Mouse (Mus musculus): Measurements from ENCODE around the gene Tcte1. TPM values are rescaled to one million over a fixed set of nuclear protein-coding genes. Genes with fewer than 3 reads are reported as not detected.

Tcte1 gene
- total RNA-seq, 1 experiment: 0.09 TPM

DNA sequence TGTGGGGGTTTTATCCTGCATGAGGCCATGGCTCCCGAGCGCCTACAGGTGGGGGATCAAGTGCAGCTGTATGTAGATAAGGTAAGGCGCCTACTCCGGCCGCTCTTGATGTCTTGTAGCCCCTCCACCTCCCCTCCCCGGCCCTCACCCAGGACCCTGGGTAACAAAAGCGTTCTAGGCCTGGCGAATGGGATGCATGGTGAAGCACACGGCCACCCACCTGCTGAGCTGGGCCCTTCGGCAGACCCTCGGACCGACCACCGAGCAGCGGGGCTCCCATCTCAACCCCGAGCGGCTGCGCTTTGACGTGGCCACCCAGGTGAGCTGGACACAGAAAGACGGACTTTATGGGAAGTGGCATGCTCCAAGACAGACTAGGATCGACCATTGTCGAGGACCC is 6.1 kb upstream of the Tcte1 start:
- no peak overlapping the region for H3K27ac ChIP-seq (ENCODE audit: insufficient read depth, low read depth, low read length, poor library complexity, severe bottlenecking)
- peaks cover 1 to 17% of the 10 kb centered on the region in 2 experiments; a peak in 3 of 4 replicates for H3K4me1 ChIP-seq (ENCODE audit: control insufficient read depth in 2 of 2, insufficient read depth in 2 of 2, low read length in 2 of 2, poor library complexity in 1 of 2)
- H3K4me3 ChIP-seq (ENCODE audit: insufficient read depth in 1 of 2, low read depth in 1 of 2, low read length in 2 of 2, poor library complexity in 1 of 2, severe bottlenecking in 1 of 2): no peak overlapping the region
- in situ Hi-C loops (cut with MboI; ENCODE audit: low sequenced_read_pairs in 2 of 2, unreplicated experiment in 2 of 2): no loop called here
- TF ChIP-seq CHD2 (IDR thresholded peaks at IDR 0.05; ENCODE audit: low read depth, low read length): no peak
- peaks cover 41% of the 10 kb centered on the region for H3K36me3 ChIP-seq (ENCODE audit: control insufficient read depth, insufficient read depth, low read length, poor library complexity, severe bottlenecking)
- no peaks in the 10 kb centered on the region for H3K9me3 ChIP-seq (ENCODE audit: control insufficient read depth, insufficient read depth, low read depth, low read length)
- H3K9ac ChIP-seq (ENCODE audit: insufficient read depth, low read depth, low read length, poor library complexity, severe bottlenecking): no peak overlapping the region
- DNase-seq (ENCODE audit: low read depth, low spot score): no peak

DNA sequence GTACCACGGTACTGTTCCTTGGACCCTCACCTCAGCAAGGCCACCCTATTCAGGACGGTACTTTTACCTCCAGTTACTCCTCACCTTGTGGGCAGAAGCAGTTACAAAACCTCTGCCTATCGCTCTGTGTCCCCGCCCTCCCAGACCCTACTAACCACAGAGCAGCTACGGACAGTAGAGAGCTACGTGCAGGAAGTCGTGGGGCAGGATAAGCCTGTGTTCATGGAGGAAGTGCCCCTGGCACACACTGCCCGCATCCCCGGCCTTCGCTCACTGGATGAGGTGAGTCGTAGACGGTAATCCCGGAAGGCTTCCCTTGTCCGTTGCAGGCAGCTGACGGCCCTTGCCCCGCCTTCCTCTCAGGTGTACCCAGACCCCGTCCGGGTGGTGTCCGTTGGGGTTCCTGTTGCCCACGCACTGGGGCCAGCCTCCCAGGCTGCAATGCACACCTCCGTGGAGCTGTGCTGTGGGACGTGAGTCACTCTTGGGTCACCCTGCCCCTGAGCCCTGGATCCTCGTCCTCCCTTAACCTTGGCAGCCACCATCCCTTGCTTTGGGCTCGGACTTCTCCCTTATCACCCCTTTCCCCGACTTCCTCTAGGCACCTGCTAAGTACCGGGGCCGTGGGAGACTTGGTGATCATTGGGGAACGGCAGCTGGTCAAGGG is 5.6 kb upstream of the Tcte1 start:
- no peaks in the 10 kb centered on the region for H3K9me3 ChIP-seq (ENCODE audit: control insufficient read depth, insufficient read depth, low read depth, low read length)
- H3K4me3 ChIP-seq (ENCODE audit: insufficient read depth in 1 of 2, low read depth in 1 of 2, low read length in 2 of 2, poor library complexity in 1 of 2, severe bottlenecking in 1 of 2): no peak overlapping the region
- no peak for DNase-seq (ENCODE audit: low read depth, low spot score)
- in situ Hi-C loops (cut with MboI; ENCODE audit: low sequenced_read_pairs in 2 of 2, unreplicated experiment in 2 of 2): no loop called here
- TF ChIP-seq ZNF384 (IDR thresholded peaks at IDR 0.05; ENCODE audit: low read depth, low read length) (no peak), HCFC1 (IDR thresholded peaks at IDR 0.05; ENCODE audit: borderline replicate concordance, insufficient read depth, low read length) (no peak), MAFK (IDR thresholded peaks at IDR 0.05; ENCODE audit: insufficient read depth, low read depth, low read length) (no peak), ZC3H11A (IDR thresholded peaks at IDR 0.05; ENCODE audit: borderline replicate concordance, low read depth, low read length) (no peak)
- peaks cover 41% of the 10 kb centered on the region for H3K36me3 ChIP-seq (ENCODE audit: control insufficient read depth, insufficient read depth, low read length, poor library complexity, severe bottlenecking)
- H3K4me1 ChIP-seq (ENCODE audit: control insufficient read depth in 2 of 2, insufficient read depth in 2 of 2, low read length in 2 of 2, poor library complexity in 1 of 2): peaks cover 1 to 20% of the 10 kb centered on the region in 2 experiments; a peak in 3 of 4 replicates
- H3K9ac ChIP-seq (ENCODE audit: insufficient read depth, low read depth, low read length, poor library complexity, severe bottlenecking): no peak overlapping the region
- H3K27ac ChIP-seq (ENCODE audit: insufficient read depth, low read depth, low read length, poor library complexity, severe bottlenecking): no peak overlapping the region

DNA sequence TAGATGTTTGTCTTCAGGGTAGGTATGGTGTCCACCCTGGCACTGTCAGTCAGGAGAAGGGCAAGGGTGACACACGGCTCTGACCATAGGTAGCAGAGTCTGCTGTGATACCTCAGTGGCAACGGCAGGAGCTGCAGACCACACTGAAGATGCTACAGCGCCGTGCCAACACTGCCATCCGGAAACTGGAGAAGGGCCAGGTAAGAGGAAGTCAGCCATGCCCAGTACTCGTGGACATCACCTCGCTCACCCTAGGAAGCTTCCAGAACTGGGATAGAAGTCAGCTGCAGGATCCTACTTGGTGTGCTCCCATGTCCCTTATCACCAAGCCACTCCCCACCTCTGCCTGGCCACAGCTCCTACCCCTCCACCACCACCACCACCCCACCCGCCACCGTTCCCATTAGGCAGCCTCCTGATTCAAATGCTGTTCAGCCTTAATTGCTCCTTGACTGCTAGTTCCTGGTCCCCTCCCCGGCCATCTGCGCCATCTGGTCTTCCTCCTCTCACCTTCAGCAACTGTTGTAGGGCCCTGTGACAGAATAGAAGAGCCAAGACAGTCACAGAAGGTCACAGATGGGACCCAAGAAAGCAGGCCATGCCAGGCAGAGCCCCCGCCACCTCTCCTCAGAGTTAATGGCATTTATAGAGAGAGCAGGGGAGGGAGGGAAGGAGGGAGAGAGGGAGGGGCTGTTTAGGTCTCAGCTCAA is 4.3 kb upstream of the Tcte1 start:
- no peak for DNase-seq (ENCODE audit: low read depth, low spot score)
- Histone ChIP-seq H3K36me3 (ENCODE audit: control insufficient read depth, insufficient read depth, low read length, poor library complexity, severe bottlenecking) (peaks cover 41% of the 10 kb centered on the region), H3K9ac (ENCODE audit: insufficient read depth, low read depth, low read length, poor library complexity, severe bottlenecking) (no peak overlapping the region), H3K9me3 (ENCODE audit: control insufficient read depth, insufficient read depth, low read depth, low read length) (no peaks in the 10 kb centered on the region), H3K4me1 (ENCODE audit: control insufficient read depth in 2 of 2, insufficient read depth in 2 of 2, low read length in 2 of 2, poor library complexity in 1 of 2) (peaks cover 1 to 20% of the 10 kb centered on the region in 2 experiments; a peak in 3 of 4 replicates), H3K4me3 (ENCODE audit: insufficient read depth in 1 of 2, low read depth in 1 of 2, low read length in 2 of 2, poor library complexity in 1 of 2, severe bottlenecking in 1 of 2) (no peak overlapping the region), H3K27ac (ENCODE audit: insufficient read depth, low read depth, low read length, poor library complexity, severe bottlenecking) (no peak overlapping the region)
- in situ Hi-C loops (cut with MboI; ENCODE audit: low sequenced_read_pairs in 2 of 2, unreplicated experiment in 2 of 2): no loop called here
- TF ChIP-seq HCFC1 (IDR thresholded peaks at IDR 0.05; ENCODE audit: borderline replicate concordance, insufficient read depth, low read length): no peak
- no peak for TF ChIP-seq MAFK (IDR thresholded peaks at IDR 0.05; ENCODE audit: insufficient read depth, low read depth, low read length)
- no peak for TF ChIP-seq ZC3H11A (IDR thresholded peaks at IDR 0.05; ENCODE audit: borderline replicate concordance, low read depth, low read length)
- no peak for TF ChIP-seq CHD2 (IDR thresholded peaks at IDR 0.05; ENCODE audit: low read depth, low read length)
- TF ChIP-seq ZNF384 (IDR thresholded peaks at IDR 0.05; ENCODE audit: low read depth, low read length): no peak

DNA sequence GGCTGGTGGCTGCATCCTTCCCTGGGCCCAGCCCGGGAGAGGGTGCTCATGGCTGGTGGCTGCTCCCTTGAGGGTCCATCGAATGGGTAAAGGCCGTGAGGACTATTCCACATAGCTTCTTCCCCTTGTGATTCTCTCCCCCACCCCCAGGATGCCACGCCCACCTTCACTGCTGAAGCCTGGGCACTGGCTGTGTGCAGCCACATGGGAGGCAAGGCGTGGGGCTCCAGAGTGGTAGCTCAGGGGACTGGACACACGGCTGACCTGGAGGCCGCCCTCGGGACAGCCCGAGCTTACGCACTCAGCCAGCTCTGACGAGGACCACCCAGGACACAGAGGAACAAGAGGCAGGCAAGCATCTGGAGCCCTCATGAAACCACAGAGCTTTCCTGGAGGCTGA is 3.1 kb upstream of the Tcte1 start:
- Histone ChIP-seq H3K4me3 (ENCODE audit: insufficient read depth in 1 of 2, low read depth in 1 of 2, low read length in 2 of 2, poor library complexity in 1 of 2, severe bottlenecking in 1 of 2) (no peak overlapping the region), H3K9me3 (ENCODE audit: control insufficient read depth, insufficient read depth, low read depth, low read length) (no peaks in the 10 kb centered on the region), H3K9ac (ENCODE audit: insufficient read depth, low read depth, low read length, poor library complexity, severe bottlenecking) (no peak overlapping the region), H3K27ac (ENCODE audit: insufficient read depth, low read depth, low read length, poor library complexity, severe bottlenecking) (no peak overlapping the region), H3K4me1 (ENCODE audit: control insufficient read depth in 2 of 2, insufficient read depth in 2 of 2, low read length in 2 of 2, poor library complexity in 1 of 2) (peaks cover 1 to 11% of the 10 kb centered on the region in 2 experiments; a peak in 2 of 4 replicates), H3K36me3 (ENCODE audit: control insufficient read depth, insufficient read depth, low read length, poor library complexity, severe bottlenecking) (peaks cover 41% of the 10 kb centered on the region)
- in situ Hi-C loops (cut with MboI; ENCODE audit: low sequenced_read_pairs in 2 of 2, unreplicated experiment in 2 of 2): no loop called here
- TF ChIP-seq ZC3H11A (IDR thresholded peaks at IDR 0.05; ENCODE audit: borderline replicate concordance, low read depth, low read length) (no peak), ZNF384 (IDR thresholded peaks at IDR 0.05; ENCODE audit: low read depth, low read length) (no peak), HCFC1 (IDR thresholded peaks at IDR 0.05; ENCODE audit: borderline replicate concordance, insufficient read depth, low read length) (no peak), CHD2 (IDR thresholded peaks at IDR 0.05; ENCODE audit: low read depth, low read length) (no peak), MAFK (IDR thresholded peaks at IDR 0.05; ENCODE audit: insufficient read depth, low read depth, low read length) (no peak)
- DNase-seq (ENCODE audit: low read depth, low spot score): no peak

Measured in ES-E14 (cell line).